Mouse (Mus musculus): ENCODE measurements around the gene Zfp977. TPM values are rescaled to one million over a fixed set of nuclear protein-coding genes. Genes with fewer than 3 reads are reported as not detected.
"Not testable (repeated sequence)": the region's sequence is repeated elsewhere in the genome, so short reads cannot be mapped to it uniquely, and the experiment has no call there.

The Zfp977 gene
- polyA plus RNA-seq (2016; fragmentation: Nextera tagmentation; extraction: Ambion mirVana): 2.2 and 2.6 TPM in 2 replicates

DNA sequence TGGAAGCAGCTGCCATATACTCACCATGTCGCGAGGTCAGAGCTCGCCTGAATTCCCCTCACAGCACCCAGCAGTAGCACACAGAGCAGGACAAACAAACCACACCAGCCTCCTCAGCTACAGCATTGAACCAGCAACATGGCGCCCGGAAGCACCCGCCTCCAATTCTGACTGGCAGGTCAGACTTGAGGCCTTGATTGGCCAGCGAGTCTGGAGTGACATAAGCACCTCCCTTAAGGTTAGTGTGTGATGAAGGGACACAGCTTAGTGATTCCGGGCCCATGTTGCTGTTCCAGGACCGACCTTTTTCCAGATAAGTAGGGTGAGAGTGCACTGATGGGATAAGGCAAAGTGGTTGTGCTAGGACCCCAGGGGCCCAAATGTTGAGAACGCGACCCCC, at the start of gene Zfp977:
Zfp977 (minus strand) TSS at position 135 of the 400 bp plus-strand sequence.
- WGBS: 89% methylated on average over 11 of the region's 11 CpGs
- not testable (repeated sequence) for H3K27me3 ChIP-seq; H3K27ac ChIP-seq; H3K36me3 ChIP-seq; ATAC-seq (ENCODE audit: insufficient number of reproducible peaks, insufficient read depth, low FRiP score, low TSS enrichment, low read depth); H3K4me2 ChIP-seq; H3K4me3 ChIP-seq (replicated peaks); H3K4me1 ChIP-seq (replicated peaks); H3K9ac ChIP-seq (replicated peaks)
- H3K9me3 ChIP-seq: peaks cover 43% of the 10 kb centered on the region

DNA sequence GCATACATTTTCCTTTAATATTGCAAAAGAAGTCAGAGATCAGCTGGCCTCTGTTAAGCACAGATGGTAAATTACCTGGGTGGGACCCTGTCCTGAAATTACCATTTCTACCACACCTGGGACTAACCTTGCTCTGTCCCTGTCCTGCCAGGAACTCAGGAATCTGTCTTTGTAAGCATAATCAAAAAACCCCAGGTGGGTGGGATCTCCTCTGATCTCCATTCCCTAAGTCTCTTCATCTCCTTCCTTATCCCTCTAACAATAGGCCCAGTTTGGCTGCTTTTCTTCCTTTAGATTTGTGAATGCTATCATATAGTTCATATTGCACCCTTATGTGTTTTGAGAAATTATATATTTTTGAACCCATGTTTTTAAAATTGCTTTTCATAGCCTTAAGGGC, 38.7 kb upstream of the Zfp977 start:
- not testable (repeated sequence) for H3K36me3 ChIP-seq; H3K4me1 ChIP-seq (replicated peaks); ATAC-seq (ENCODE audit: insufficient number of reproducible peaks, insufficient read depth, low FRiP score, low TSS enrichment, low read depth); H3K27ac ChIP-seq; H3K27me3 ChIP-seq; H3K4me3 ChIP-seq (replicated peaks); H3K9ac ChIP-seq (replicated peaks); H3K4me2 ChIP-seq
- peaks cover 53% of the 10 kb centered on the region for H3K9me3 ChIP-seq

DNA sequence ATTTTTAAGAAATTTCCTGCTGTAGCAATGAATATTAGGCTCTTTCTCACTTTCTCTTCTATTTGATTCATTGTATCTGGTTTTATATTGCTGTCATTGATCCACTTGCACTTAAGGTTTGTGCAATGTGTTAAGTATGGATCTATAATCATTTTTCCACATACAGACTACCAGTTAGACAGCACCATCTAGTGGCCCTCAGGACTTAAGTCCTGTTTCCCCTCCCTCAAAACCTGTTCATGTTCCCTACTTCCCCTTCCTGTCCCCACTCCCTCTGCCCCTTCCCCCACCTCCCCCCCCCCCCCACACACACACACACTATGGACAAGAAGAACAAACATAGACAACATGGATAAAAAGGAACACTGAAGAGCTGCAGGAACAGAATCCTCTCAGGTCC, 3.3 kb upstream of the Zfp977 start:
- H3K27ac ChIP-seq; H3K4me1 ChIP-seq (replicated peaks); ATAC-seq (ENCODE audit: insufficient number of reproducible peaks, insufficient read depth, low FRiP score, low TSS enrichment, low read depth): not testable (repeated sequence)

DNA sequence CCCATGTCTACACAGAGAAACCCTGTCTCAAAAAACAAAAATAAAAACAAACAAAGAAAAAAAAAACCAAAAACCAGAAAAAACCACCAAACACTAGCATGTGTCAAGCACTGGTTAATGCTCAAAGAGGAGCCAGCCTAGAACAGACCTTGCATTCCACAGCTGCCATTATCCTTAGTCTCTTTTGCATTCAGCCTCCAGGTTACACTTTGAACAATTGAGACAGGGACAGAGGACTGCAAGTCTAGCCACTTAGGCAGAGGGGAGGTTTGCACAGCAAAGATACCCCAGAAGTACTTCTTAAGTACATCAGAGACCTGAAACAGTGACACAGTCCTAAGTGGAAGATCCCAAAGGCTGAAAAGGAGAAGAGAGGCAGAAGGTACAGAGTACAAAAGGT, 1.0 kb downstream of the Zfp977 start:
- H3K4me1 ChIP-seq (replicated peaks); ATAC-seq (ENCODE audit: insufficient number of reproducible peaks, insufficient read depth, low FRiP score, low TSS enrichment, low read depth); H3K9ac ChIP-seq (replicated peaks); H3K4me2 ChIP-seq; H3K4me3 ChIP-seq (replicated peaks); H3K36me3 ChIP-seq; H3K27me3 ChIP-seq; H3K27ac ChIP-seq: not testable (repeated sequence)
- H3K9me3 ChIP-seq: peaks cover 52% of the 10 kb centered on the region

More for the DNA sequence above, 3.3 kb upstream of the Zfp977 start:
- not testable (repeated sequence) for H3K27me3 ChIP-seq; H3K36me3 ChIP-seq; H3K9ac ChIP-seq (replicated peaks); H3K4me2 ChIP-seq; H3K4me3 ChIP-seq (replicated peaks)
- H3K9me3 ChIP-seq: peaks cover 59% of the 10 kb centered on the region

DNA sequence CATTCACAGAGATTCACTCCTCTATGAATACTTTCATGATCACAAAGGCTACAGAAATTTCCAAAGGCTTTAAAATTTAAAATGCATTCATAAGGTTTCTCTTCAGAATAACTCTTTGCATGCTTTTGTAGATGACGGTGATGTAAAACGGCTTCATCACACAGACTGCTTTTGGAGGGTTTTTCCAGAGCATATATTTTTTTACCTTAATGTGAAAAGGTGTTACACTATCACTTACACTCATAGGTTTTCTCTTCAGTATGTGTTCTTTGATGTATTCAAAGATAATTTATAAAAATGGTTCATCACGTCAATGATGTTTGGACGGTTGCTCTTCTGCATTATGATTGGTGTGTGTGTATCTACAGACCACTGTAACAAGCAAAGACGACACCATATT, 13.9 kb downstream of the Zfp977 start, which contains the start of gene Gm21028:
Gm21028 (minus strand) TSS at position 101 of the 400 bp plus-strand sequence.
- Histone ChIP-seq H3K4me2 (no peak within 1 kb of the TSS), H3K4me1 (replicated peaks) (no peaks in the 10 kb centered on the region), H3K36me3 (peaks cover 16% of the 10 kb centered on the region), H3K4me3 (replicated peaks) (no peak within 1 kb of the TSS), H3K9me3 (peaks cover 72% of the 10 kb centered on the region), H3K27ac (no peak within 1 kb of the TSS), H3K27me3 (no peaks in the 10 kb centered on the region), H3K9ac (replicated peaks) (no peak within 1 kb of the TSS)
- WGBS: 89% methylated on average over 5 of the region's 5 CpGs
- no peak for ATAC-seq (ENCODE audit: insufficient number of reproducible peaks, insufficient read depth, low FRiP score, low TSS enrichment, low read depth)

DNA sequence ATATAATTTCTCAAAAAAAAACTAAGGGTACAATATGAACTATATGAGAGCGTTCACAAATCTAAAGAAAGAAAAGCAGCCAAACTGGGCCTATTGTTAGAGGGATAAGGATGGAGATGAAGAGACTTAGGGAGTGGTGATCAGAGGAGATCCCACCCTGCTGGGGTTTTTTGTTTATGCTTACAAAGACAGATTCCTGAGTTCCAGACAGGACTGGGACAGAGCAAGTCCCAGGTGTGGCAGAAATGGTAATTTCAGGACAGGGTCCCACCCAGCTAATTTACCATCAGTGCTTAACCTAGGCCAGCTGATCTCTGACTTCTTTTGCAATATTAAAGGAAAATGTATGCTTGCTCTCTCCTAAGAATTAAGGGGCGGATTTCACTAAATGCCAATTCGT, 40.6 kb downstream of the Zfp977 start:
- no peaks in the 10 kb centered on the region for H3K4me1 ChIP-seq (replicated peaks)
- no peak overlapping the region for H3K4me3 ChIP-seq (replicated peaks)
- 75% methylated on average over 3 of the region's 3 CpGs for WGBS
- ATAC-seq (ENCODE audit: insufficient number of reproducible peaks, insufficient read depth, low FRiP score, low TSS enrichment, low read depth): no peak
- no peaks in the 10 kb centered on the region for H3K36me3 ChIP-seq
- no peak overlapping the region for H3K27ac ChIP-seq
- H3K9me3 ChIP-seq: peaks cover 37% of the 10 kb centered on the region
- H3K27me3 ChIP-seq: no peaks in the 10 kb centered on the region
- no peak overlapping the region for H3K4me2 ChIP-seq
- H3K9ac ChIP-seq (replicated peaks): no peak overlapping the region

Small RNA genes lying within 50 kb of the gene (microRNA-seq; reads per million reads assigned to microRNA genes)
- not detected for gene Gm24938

Other genes with a start within 250 kb of the Zfp977 start
- not detected in 2 replicates for gene 4933421I07Rik, start 144.4 kb downstream of the Zfp977 start, polyA plus RNA-seq (2016; fragmentation: Nextera tagmentation; extraction: Ambion mirVana)
- gene Zfp141, start 86.8 kb downstream of the Zfp977 start, polyA plus RNA-seq (2016; fragmentation: Nextera tagmentation; extraction: Ambion mirVana): 14.7 and 16.5 TPM in 2 replicates
- not detected in 2 replicates for gene Gm21028, start 14.0 kb downstream of the Zfp977 start, polyA plus RNA-seq (2016; fragmentation: Nextera tagmentation; extraction: Ambion mirVana)
- gene Zfp976, start 50.0 kb upstream of the Zfp977 start, polyA plus RNA-seq (2016; fragmentation: Nextera tagmentation; extraction: Ambion mirVana): 4.9 and 5.5 TPM in 2 replicates
- 10.4 and 12.0 TPM in 2 replicates for gene Zfp975, start 100.2 kb upstream of the Zfp977 start, polyA plus RNA-seq (2016; fragmentation: Nextera tagmentation; extraction: Ambion mirVana)
- gene Gm17067, start 134.5 kb upstream of the Zfp977 start, polyA plus RNA-seq (2016; fragmentation: Nextera tagmentation; extraction: Ambion mirVana): not detected in 2 replicates
- not detected in 2 replicates for gene Vmn2r62, start 201.0 kb upstream of the Zfp977 start, polyA plus RNA-seq (2016; fragmentation: Nextera tagmentation; extraction: Ambion mirVana)